In genomic region chr6:112280161-112280560, GRCm38 (mm10) we compare ENCODE assay signal across 24 mouse cellular contexts. TPM values are rescaled to one million over a fixed set of nuclear protein-coding genes. Genes with fewer than 3 reads are reported as not detected.
"Had no signal": no experiment of that assay in that cellular context is flagged by ENCODE, and none has a peak within 500 bp of the region (broad histone marks: within the 10 kb centered on the region; RNA-seq: fewer than 3 reads in every experiment).

No protein-coding gene starts in this region.

- H3K4me1 ChIP-seq: liver, embryonic 12.5 days; liver, embryonic 15.5 days; megakaryocyte, embryonic 14.5 days; midbrain, embryonic 10.5 days; neural tube, embryonic 12.5 days; neural tube, embryonic 15.5 days had no signal

- H3K4me3 ChIP-seq: limb, embryonic 10.5 days; limb, embryonic 13.5 days; liver, embryonic 12.5 days; liver, embryonic 15.5 days; megakaryocyte, embryonic 14.5 days; midbrain, embryonic 10.5 days; midbrain, embryonic 13.5 days; neural tube, embryonic 12.5 days; neural tube, embryonic 15.5 days had no signal

- H3K36me3 ChIP-seq: limb, embryonic 10.5 days; limb, embryonic 13.5 days; liver, embryonic 12.5 days; liver, embryonic 15.5 days; midbrain, embryonic 10.5 days; midbrain, embryonic 13.5 days; neural tube, embryonic 12.5 days; neural tube, embryonic 15.5 days had no signal

- H3K4me2 ChIP-seq: limb, embryonic 13.5 days; liver, embryonic 12.5 days; liver, embryonic 15.5 days; midbrain, embryonic 13.5 days; neural tube, embryonic 12.5 days; neural tube, embryonic 15.5 days had no signal

- ATAC-seq: liver, embryonic 12.5 days; midbrain, embryonic 13.5 days; midbrain, embryonic 16.5 days had no signal

- DNase-seq: kidney, adult 8-10 months; kidney, postnatal 10 days; kidney, postnatal 4 days; liver; lung, adult 2 months; lung, postnatal 36 days; right cerebral cortex, adult 18-20 months; right cerebral cortex, postnatal 14 days; right cerebral cortex, postnatal 4 days; thymus, adult 2 months; thymus, postnatal 14 days; thymus, postnatal 4 days had no signal

- H3K27me3 ChIP-seq: liver, embryonic 12.5 days; liver, embryonic 15.5 days; megakaryocyte, embryonic 14.5 days; neural tube, embryonic 12.5 days; neural tube, embryonic 15.5 days had no signal

- H3K27ac ChIP-seq: limb, embryonic 10.5 days; limb, embryonic 13.5 days; liver, embryonic 12.5 days; liver, embryonic 15.5 days; midbrain, embryonic 10.5 days; midbrain, embryonic 13.5 days; neural tube, embryonic 12.5 days; neural tube, embryonic 15.5 days; stomach, postnatal 0 days had no signal

- H3K9me3 ChIP-seq: limb, embryonic 10.5 days; limb, embryonic 13.5 days; liver, embryonic 12.5 days; liver, embryonic 15.5 days; megakaryocyte, embryonic 14.5 days; midbrain, embryonic 10.5 days; midbrain, embryonic 13.5 days; neural tube, embryonic 12.5 days; neural tube, embryonic 15.5 days had no signal

- H3K9ac ChIP-seq: limb, embryonic 13.5 days; liver, embryonic 12.5 days; liver, embryonic 15.5 days; midbrain, embryonic 13.5 days; neural tube, embryonic 12.5 days; neural tube, embryonic 15.5 days had no signal

RNA-seq across cellular contexts. Expression of gene Lmcd1, which starts 6.6 kb away (rescaled TPM):
- total RNA-seq: monocyte, adult 5-6 weeks had no signal
